Mouse (Mus musculus): ENCODE measurements around the gene Pdzk1. TPM values are rescaled to one million over a fixed set of nuclear protein-coding genes. Genes with fewer than 3 reads are reported as not detected.
A peak's percentile ranks its signal among the peaks of the same experiment; 100 is the strongest.

The Pdzk1 gene
- total RNA-seq (2021) = under 1 TPM in 1 of 2 experiments, not detected in 1; 0.14 TPM
- long read RNA-seq, experiment 1 = 0 reads
- long read RNA-seq, experiment 2 = 0 reads

DNA sequence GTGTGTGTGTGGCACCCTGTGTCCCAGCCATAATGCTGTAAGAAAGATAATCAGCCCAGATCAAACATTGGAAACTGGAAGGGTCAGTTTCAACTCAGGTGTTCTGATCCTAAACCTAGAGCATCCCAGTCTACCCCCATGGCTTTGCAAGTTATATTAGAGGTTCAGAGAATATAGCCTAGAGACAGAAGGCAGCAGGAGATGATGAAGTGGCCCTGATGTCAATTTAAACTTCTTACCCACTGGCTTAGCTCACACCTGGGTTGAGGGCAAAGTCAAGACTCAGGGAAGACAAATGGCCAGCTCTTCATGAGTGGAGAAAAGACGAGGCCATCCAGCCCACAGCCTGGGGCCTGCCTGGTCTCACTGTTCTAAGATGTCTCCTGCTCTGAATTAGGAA lies at the start of gene Pdzk1, which contains the start of gene Cd160:
Pdzk1 (plus strand) TSS at position 301 of the 400 bp plus-strand sequence.
Cd160 (minus strand) TSS at position 368 of the 400 bp plus-strand sequence.
- H3K4me3 ChIP-seq = no peak within 1 kb of the TSS
- intact Hi-C loops (cut with DNase I) = no loop called here
- TF ChIP-seq CTCF (IDR thresholded peaks at IDR 0.05) = no peak
- DNase-seq (ENCODE audit: extremely low spot score in 1 of 2, low spot score in 2 of 2) = no peak
- H3K27ac ChIP-seq = no peak within 1 kb of the TSS

- no peak for TF ChIP-seq CTCF (IDR thresholded peaks at IDR 0.05)
- intact Hi-C loops (cut with DNase I) = no loop called here
- no peak overlapping the region for H3K27ac ChIP-seq
- DNase-seq (ENCODE audit: extremely low spot score in 1 of 2, low spot score in 2 of 2) = no peak
- H3K4me3 ChIP-seq = no peak overlapping the region
These were observed 46.8 kb upstream of the Pdzk1 start for GRCm38 (mm10) chr3:96782236-96782635.

DNA sequence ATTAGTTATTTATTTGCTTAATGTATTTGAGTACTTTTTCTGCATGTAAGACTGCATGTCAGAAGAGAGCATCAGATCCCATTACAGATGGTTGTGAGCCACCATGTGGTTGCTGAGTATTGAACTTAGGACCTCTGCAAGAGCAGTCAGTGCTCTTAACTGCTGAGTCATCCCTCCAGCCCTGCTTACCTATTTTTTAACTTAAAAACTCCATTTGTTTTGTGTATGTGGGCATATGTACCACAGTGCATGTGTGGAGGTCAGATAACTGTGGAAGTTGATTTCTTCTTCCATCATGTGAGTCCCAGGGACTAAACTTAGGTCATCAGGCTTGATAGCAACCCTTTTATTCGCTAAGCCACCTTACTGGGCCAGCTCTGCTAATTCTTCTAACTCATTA lies 41.3 kb upstream of the Pdzk1 start:
- no peak for DNase-seq (ENCODE audit: extremely low spot score in 1 of 2, low spot score in 2 of 2)
- Histone ChIP-seq H3K4me3 (no peak overlapping the region), H3K27ac (no peak overlapping the region)
- intact Hi-C loops (cut with DNase I) = no loop called here
- no peak for TF ChIP-seq CTCF (IDR thresholded peaks at IDR 0.05)

DNA sequence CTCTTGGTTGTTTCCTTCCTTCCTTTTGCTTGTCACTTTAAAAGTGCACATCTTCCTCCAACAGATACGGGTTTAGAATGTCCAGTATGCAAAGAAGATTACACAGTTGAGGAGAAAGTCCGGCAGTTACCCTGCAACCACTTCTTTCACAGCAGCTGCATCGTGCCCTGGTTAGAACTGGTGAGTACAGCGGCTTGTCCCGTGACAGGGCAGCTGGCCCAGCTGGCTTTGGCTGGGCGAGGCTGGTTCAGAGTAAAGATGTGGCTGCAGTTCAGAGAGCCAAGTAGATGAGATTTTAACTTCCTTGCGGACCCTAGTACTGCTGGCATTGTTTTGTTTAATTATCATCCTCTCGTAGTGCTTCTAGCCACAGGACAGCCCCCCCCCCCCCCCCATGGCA lies 40.6 kb upstream of the Pdzk1 start:
- TF ChIP-seq CTCF (IDR thresholded peaks at IDR 0.05) = no peak
- Histone ChIP-seq H3K4me3 (no peak overlapping the region), H3K27ac (no peak overlapping the region; the same call in 1 of the 2 replicates)
- intact Hi-C loops (cut with DNase I) = no loop called here
- DNase-seq (ENCODE audit: extremely low spot score in 1 of 2, low spot score in 2 of 2) = no peak

GRCm38 (mm10) chr3:96800254-96800653 lies 28.8 kb upstream of the Pdzk1 start:
- Histone ChIP-seq H3K4me3 (no peak overlapping the region), H3K27ac (no peak overlapping the region)
- intact Hi-C loops (cut with DNase I) = no loop called here
- DNase-seq (ENCODE audit: extremely low spot score in 1 of 2, low spot score in 2 of 2) = no peak
- no peak for TF ChIP-seq CTCF (IDR thresholded peaks at IDR 0.05)

GRCm38 (mm10) chr3:96802214-96802613 lies 26.9 kb upstream of the Pdzk1 start:
- intact Hi-C loops (cut with DNase I) = no loop called here
- DNase-seq (ENCODE audit: extremely low spot score in 1 of 2, low spot score in 2 of 2) = no peak
- no peak overlapping the region for H3K4me3 ChIP-seq
- H3K27ac ChIP-seq = no peak overlapping the region
- no peak for TF ChIP-seq CTCF (IDR thresholded peaks at IDR 0.05)

GRCm38 (mm10) chr3:96808136-96808535 lies 20.9 kb upstream of the Pdzk1 start:
- no peak for TF ChIP-seq CTCF (IDR thresholded peaks at IDR 0.05)
- intact Hi-C loops (cut with DNase I) = no loop called here
- no peak for DNase-seq (ENCODE audit: extremely low spot score in 1 of 2, low spot score in 2 of 2)
- Histone ChIP-seq H3K27ac (no peak overlapping the region), H3K4me3 (no peak overlapping the region)

- intact Hi-C loops (cut with DNase I) = no loop called here
- Histone ChIP-seq H3K4me3 (no peak overlapping the region), H3K27ac (no peak overlapping the region)
- no peak for DNase-seq (ENCODE audit: extremely low spot score in 1 of 2, low spot score in 2 of 2)
- no peak for TF ChIP-seq CTCF (IDR thresholded peaks at IDR 0.05)
These were observed 20.4 kb upstream of the Pdzk1 start for GRCm38 (mm10) chr3:96808651-96809050.

DNA sequence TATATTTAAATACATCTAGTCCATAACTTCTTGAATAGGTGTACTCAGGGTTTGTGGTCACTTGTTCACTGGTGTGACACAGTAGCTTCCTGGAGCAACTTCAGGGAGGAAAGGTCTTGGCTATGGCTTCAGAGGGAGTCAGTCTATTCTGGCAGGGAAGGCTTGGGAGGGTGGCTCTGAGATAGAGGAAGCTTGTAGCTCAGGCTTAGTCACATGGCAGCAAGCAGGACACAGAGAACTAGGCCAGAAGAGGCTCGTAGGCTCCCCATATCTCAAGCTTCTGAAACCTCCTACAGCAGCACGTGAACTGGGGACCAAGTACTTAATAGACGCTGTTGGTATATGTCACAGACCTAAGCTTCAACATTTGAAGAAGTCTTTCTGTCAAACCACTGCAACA lies 17.9 kb upstream of the Pdzk1 start:
- Histone ChIP-seq H3K4me3 (no peak overlapping the region), H3K27ac (no peak overlapping the region)
- no peak for TF ChIP-seq CTCF (IDR thresholded peaks at IDR 0.05)
- DNase-seq (ENCODE audit: extremely low spot score in 1 of 2, low spot score in 2 of 2) = no peak
- intact Hi-C loops (cut with DNase I) = no loop called here

DNA sequence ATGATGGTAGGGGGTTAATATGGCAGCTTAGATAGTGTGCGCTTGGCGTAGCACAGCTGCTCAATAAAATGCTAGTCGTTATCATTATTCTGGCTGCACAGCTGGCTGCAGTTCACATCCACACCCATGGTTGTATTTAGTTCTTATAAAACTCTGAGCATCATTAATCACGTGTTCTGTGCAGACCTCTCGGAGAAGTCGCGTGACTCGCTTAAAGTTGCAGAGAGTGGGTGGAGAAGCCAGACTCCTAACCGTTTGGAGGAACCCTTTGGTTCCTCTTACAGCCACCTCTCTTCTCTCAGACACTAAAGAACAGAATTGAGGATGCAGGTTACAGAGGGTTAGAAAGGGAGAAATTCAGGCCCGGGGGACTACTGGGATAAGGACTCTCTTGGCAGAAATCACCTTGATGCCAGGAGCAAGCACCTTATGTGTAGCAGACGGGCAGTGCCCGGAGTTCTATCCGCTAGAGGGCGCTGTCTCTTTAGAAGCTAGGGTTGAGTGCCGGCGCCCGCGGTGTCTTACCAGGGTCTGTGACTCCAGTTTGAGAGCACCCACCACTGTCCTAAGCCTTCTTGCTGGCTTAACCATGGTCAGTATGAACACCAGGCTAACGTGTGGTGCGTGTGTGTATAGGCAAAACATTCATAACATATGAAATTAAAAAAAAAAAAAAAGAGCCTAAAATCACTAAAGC lies 16.5 kb upstream of the Pdzk1 start:
- peak; percentile 66 to 79 for DNase-seq (ENCODE audit: extremely low spot score in 1 of 2, low spot score in 2 of 2)
- H3K27ac ChIP-seq = no peak overlapping the region
- H3K4me3 ChIP-seq = peak overlapping the region; percentile 21; the same call in 1 of the 2 replicates
- intact Hi-C loops (cut with DNase I) = no loop called here
- peak; percentile 78 for TF ChIP-seq CTCF (IDR thresholded peaks at IDR 0.05)

GRCm38 (mm10) chr3:96813106-96813505 lies 16.0 kb upstream of the Pdzk1 start:
- DNase-seq (ENCODE audit: extremely low spot score in 1 of 2, low spot score in 2 of 2) = peak in 1 of 2 experiments; percentile 14
- Histone ChIP-seq H3K27ac (no peak overlapping the region), H3K4me3 (peak overlapping the region; percentile 21; the same call in 1 of the 2 replicates)
- TF ChIP-seq CTCF (IDR thresholded peaks at IDR 0.05) = no peak
- intact Hi-C loops (cut with DNase I) = no loop called here

DNA sequence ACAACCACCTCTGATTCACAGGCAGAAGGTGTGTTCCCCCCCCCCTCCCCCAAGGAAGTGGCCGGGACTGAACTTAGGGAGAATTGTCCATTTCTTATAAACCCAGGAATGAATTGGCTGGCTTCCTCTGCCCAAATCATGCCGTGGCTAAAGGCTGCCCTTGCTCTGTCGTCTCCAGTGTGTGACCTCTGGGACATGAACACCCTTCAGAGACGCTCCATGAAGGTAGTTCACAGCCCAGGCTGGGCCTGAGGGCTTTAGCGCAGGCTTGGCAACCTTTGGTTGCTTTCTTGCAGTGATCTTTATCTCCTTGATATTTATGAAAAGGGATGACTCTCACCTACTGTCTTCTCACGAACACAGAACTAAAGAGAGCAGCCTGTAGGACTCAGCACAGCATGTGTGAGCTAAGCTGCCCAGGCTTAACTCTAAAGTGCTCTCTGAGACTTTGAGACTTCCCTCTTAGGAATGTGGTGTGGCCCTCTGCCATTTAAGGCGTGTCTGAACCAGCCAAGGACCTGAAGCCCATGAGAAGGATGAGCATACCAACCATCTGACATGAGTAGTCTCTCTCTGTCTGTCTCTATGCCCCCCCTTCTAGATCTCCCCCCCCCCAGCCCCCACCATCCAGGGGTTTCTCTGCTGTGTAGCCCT lies 15.4 kb upstream of the Pdzk1 start:
- no peak for DNase-seq (ENCODE audit: extremely low spot score in 1 of 2, low spot score in 2 of 2)
- intact Hi-C loops (cut with DNase I) = no loop called here
- H3K4me3 ChIP-seq = no peak overlapping the region

More for the DNA sequence above, 15.4 kb upstream of the Pdzk1 start:
- H3K27ac ChIP-seq = no peak overlapping the region
- TF ChIP-seq CTCF (IDR thresholded peaks at IDR 0.05) = no peak

Measured in left cerebral cortex, adult 2 months (tissue).